Mouse (Mus musculus) large intestine, adult 2 months (tissue): Measurements from ENCODE around the gene Defb19. TPM values are rescaled to one million over a fixed set of nuclear protein-coding genes. Genes with fewer than 3 reads are reported as not detected.

Source experiments
- DNase-seq: peaks from one replicate; pipeline ENCODE4 v3.0.0-alpha.2; 2012; ENCODE audit warnings: low read depth, low spot score
- WGBS: fragments of 180-500 bp; shearing (Covaris S2); methylation state at CpG from one replicate; pipeline ENCODE4 v1.1.7; 2018; 5-methylcytosine and 5-hydroxymethylcytosine counted together
- polyA plus RNA-seq: library from polyadenylated mRNA; depleted of rRNA; stranded (reverse); fragments of >200 nt; gene quantifications from 2 replicates; pipeline ENCODE4 v1.2.3, GENCODE M21; 2012; rRNA removed

Defb19 gene
- not detected in 2 replicates for polyA plus RNA-seq

DNA sequence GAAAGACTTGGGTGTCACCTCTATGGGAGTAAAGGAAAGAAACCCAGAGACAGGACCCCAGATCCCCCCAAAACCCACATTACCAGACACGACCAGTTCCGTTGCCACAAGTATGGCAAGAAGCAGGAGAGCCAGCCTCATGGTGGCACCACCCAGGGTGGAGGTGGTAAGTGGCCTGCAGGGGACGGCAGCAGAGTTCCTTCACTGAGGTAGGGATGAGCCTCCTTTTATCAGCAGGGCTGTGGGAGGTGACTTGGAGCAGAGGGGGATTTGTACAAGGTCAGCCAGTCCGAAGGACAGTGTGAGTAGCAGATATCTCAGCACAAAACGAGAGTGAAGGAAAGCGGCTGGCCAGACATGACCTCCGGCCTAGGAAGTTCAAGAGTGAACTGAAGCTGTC, at the start of gene Defb19:
TSS of gene Defb19 (minus strand) at position 206 of the 400 bp plus-strand sequence.
- DNase-seq = no peak
- WGBS = 78% methylated on average over 7 of the region's 7 CpGs

DNA sequence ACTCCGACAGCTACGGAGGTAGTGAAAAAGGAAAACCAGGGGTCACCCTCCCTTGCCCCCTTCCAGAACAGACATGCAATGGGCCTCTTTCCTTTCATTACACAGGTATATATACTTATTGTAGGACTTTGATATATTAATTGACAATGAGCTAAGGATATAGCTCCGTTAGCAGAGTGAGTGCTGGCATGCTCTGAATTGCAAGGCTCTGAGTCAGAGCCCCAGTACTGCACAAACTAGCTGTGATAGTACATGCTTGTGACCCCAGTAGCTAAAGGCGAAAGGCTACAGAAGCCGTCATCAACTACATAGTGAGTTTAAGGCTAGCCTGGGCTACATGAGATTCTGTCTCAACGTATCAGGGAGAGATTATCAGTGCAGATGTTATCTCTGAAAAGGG, 49.8 kb upstream of the Defb19 start:
- WGBS = 73% methylated on average over 6 of the region's 6 CpGs
- DNase-seq = no peak

DNA sequence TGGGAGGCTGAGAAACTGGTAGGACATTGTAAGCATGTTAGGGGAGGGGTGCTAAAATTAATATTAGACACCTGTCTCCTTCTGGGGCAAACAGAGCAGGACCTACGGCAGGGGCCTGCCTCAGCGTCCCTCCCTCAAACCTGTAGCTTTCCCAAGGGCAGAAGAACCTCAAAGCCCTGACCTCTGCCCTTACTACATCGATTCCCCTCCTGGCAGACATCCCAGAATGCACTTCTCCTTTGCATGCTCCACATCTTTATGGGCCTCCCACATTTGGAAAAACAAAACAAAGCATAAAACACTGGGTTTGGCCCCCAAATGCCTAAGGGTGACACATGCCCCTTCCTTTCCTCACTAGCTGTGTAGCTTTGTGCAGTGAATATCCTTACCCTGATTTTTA, 49.1 kb upstream of the Defb19 start:
- no peak for DNase-seq
- 34% methylated on average over 3 of the region's 3 CpGs for whole genome bisulfite sequencing

DNA sequence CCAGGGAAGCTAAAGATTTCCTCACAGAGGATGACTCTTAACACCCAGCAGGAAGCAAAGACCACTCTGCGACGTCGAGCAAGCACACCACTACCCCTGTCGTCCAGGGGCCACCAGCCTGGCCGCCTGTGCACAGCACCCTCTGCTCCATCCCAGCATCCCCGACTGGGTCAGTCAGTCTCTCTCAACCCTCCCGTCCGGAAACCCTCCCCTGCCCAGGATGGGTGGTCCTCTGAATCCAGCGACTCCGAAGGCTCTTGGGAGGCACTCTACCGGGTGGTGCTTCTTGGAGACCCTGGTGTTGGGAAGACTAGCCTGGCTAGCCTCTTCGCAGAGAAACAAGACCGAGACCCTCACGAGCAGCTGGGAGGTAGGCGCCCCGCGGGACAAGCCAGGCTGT, 48.0 kb upstream of the Defb19 start:
- DNase-seq = no peak
- WGBS = 47% methylated on average over 17 of the region's 17 CpGs

DNA sequence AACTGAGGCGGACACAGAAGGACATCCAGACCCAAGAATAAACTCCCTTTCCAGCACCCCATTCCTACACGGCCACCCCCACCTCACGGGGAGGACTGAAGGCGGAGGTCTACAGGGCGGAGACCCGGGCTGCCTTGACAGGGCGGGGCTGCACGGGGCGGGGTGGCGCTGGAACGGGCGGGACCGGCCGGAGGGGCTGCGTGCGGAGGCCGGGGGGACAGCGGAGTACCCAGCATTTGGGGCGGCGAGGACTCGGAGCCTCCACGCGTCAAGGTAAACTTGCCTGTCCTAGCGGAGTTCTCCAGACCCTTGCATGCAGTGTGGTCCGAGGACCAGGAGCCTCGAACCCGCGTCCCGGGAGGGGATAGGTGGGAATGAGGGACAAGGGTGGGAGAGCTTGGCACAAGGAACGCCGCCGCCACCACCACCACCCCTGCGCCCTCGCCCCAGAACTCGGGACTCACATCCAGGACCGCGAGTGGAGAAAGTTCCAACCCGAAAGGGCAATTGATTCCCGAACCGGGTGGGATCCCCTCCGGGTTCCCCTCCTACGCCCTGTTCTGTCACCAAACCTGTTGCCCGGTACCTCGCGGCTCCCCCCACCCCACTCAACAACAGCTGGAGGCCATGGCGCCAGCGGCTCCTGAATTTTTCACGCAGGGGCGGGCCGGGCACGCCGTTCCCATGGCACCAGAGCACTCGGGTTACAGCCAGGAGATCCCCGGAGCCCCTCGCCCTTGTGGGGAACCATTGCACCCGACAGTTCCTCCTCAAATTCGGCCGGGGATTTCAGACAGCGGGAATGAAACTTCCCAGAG, 46.9 kb upstream of the Defb19 start, which contains the start of gene Rem1:
TSS of gene Rem1 (plus strand) at position 178 of the 818 bp plus-strand sequence.
- WGBS = 2% methylated on average over 59 of the region's 59 CpGs
- no peak for DNase-seq

DNA sequence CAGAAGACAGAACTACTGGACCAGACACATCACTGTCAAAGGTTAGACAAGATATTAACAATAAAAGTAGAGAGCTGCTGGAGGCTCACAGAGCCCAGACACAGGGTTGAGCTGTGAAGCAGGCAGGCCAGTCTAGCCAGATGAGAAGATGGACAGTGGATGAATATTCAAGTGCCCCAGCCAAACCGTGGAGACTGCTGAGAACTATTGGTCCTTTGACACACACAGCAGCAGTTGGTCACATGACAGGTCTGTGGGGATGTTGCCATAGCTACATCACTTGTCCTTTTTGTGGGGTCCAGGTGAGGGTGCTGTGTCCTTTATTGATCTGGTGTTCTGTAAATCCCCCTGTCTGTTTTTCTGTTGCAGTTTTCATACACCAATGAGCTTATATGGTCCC, 45.1 kb upstream of the Defb19 start:
- WGBS = 21% methylated on average over 1 of the region's 1 CpGs
- no peak for DNase-seq

DNA sequence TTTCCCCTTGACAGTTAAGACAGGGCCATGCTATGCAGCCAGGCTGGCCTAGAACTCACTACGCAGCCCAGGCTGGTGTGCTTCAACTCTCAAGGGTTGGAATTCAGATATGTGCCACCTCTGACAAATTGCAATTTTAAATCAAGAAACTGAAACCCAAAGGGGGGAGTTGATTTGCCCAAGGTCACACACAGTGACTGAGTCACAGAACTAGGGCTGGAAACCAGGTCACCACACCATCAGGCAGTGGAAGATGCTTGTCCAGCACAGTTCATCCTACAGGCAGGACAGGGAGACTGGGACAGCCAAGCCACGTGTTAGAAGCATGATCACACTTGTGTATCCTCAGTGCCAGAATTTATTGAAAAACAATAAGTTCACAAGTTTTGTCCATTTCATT, 44.5 kb upstream of the Defb19 start:
- DNase-seq = no peak
- WGBS = 89% methylated on average over 2 of the region's 2 CpGs

DNA sequence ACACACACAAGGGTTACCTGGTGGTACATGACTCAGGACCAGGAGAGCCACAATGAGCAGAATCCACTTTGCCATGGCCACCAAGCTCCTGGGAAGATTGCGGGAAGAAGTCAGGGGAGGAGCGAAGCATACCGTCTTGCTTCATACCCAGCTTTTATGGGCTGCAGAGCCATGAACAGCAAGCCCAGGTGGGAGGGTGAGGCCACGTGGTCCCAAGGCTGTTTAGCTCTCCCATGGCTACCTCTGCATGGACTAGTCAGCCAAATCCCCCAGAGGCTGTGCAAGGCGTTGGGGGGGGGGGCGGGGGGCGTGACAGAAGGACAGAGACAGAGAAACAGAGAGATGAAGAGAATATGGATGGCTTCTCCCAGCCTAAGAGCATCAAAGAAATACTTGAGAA, 42.8 kb upstream of the Defb19 start, which contains the start of gene Defb25:
TSS of gene Defb25 (minus strand) at position 101 of the 400 bp plus-strand sequence.
- 75% methylated on average over 7 of the region's 7 CpGs for WGBS
- DNase-seq = no peak

DNA sequence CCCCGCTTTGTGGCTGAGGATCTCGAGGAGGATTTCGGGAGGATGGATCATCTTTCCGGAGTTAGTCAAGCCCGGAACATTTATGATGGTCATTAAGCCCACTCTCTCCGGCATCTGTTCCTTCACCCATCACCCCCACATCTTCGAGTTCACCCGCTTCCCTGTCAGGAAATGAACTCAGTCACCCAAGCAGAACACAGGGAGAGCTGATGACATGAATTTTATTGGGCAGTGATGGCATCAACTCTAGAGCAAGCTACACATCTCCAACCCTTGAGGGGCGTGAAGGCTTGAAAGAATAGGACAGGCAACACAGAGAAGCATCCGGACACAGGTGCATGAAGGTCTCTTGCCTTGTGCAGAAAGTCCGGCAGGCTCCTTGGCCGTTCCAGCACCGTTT, 42.0 kb upstream of the Defb19 start:
- no peak for DNase-seq
- 77% methylated on average over 13 of the region's 13 CpGs for WGBS

DNA sequence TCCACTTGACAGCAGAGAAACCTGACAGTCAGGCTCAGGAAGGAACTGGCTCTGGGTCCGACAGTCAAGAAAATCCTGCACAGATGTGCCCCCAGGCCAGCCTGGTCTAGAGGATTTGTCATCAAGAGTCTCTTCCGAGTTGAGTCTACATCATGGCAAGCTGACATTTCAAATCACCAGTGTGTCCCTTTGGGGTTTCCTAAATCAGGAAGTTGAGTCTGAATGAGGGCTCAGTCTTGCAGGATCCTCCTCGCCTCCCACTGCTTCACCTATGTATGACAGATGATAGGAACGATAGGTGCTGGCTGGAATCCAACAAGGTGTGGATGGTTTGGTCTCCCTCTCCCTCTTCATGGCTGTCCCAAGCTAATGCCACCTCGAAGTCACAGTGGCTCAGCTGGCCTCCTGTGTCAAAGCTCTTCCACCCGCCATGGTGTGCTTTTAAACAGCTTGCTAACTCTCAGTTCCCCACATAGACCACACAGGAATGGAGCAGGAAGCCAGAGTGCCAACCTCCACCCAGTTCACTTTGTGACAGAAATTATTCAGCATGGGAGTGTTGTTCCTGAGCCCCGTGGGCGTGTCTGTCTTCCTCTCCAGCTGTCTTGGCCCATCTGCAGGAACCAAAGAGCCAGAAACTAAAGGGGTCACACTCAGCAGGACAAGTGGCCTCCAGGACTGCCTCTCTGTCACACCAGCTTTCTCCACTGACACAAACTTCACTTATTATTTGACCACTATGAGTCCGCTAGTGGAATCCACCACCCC, 40.4 kb upstream of the Defb19 start:
- 42% methylated on average over 9 of the region's 9 CpGs for WGBS
- no peak for DNase-seq

DNA sequence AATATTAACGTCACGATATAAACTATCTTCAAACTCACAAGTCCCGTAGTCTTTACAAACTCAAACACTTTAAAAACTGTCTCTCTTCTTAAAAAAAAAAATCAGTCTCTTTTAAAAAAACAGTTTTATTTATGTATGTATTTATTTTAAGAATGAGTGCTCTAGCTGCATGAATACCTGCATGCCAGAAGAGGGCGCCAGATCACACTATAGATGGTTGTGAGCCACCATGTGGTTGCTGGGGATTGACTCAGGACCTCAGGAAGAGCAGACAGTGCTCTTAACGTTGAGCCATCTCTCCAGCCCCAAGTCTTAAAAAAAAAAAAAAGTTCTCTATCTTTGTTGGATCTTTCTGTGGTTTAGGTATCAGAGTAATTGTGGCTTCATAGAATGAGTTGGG, 37.3 kb upstream of the Defb19 start:
- WGBS = 72% methylated on average over 5 of the region's 5 CpGs
- no peak for DNase-seq

DNA sequence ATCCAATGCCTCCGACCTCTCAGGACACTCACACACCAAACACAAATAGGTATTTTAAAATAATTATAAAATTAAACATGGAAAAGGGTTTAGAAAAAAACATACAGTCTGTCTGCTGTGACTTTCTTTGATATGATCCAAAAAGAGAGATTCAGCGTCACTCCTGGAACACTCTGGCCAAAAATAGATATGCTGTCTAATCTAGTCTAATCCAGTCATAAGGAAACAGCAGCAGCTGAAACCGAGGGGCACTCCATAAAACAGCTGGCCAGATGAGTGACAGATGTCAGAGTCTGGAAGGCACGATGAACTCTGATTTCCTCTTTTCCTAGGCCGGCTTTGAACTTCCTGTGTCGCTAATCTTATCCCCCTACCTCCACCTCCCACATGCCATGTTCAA, 36.4 kb upstream of the Defb19 start:
- DNase-seq = no peak
- 69% methylated on average over 6 of the region's 6 CpGs for WGBS

DNA sequence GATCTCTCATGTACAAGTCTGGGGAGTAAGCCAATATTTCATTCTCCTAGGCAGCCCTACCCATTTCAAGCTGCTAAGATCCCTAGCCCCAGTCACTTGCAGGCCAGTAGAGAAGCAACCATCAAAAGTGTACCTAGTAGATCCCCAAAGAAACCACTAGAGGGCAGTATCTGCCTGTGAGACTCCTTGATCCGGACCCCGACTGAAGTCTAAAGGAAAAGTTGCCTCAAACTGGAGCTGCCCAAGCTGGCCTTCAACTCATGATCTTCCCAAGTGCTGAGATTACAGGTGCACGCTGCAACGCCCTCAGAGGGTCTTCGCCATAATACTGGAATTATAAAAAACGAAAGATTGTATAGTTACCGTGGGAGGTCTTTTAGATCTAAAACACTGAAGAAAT, 35.5 kb upstream of the Defb19 start:
- 18% methylated on average over 7 of the region's 7 CpGs for WGBS
- peak; percentile 31 for DNase-seq

DNA sequence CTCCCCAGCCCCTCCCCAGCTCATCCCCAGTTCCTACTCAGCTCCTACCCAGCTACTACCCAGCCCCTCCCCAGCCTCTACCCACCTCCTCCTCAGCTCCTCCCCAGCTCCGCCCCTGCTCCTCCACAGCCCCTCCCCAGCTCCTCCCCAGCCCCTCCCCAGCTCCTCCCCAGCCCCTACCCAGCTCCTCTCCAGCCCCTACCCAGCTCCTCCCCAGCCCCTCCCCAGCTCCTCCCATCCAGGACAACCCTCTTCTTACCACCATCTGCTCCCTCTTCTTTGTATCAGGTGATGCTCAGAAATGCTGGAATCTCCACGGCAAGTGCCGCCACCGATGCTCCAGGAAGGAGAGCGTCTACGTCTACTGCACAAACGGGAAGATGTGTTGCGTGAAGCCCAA, 32.1 kb upstream of the Defb19 start:
- 64% methylated on average over 7 of the region's 8 CpGs for WGBS
- no peak for DNase-seq

DNA sequence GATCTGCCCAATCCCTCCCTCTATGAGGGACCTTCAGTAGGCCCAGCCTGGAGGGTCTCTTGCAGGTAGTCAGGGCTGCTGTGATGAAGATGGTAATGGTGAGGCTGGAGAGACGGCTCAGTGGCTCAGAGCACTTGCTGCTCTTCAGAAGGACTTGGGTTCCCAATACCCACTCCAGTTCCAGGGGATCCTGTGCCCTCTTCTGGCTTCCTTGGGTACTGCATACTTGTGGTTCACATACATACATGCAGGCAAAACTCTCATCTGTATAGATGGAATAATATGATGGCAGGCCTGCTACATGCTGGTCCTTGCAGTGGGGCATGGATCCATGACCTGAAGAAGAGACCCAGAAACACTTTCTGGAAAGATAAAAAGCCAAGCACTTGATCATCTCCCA, 28.6 kb upstream of the Defb19 start:
- DNase-seq = no peak
- WGBS = 95% methylated on average over 1 of the region's 1 CpGs

DNA sequence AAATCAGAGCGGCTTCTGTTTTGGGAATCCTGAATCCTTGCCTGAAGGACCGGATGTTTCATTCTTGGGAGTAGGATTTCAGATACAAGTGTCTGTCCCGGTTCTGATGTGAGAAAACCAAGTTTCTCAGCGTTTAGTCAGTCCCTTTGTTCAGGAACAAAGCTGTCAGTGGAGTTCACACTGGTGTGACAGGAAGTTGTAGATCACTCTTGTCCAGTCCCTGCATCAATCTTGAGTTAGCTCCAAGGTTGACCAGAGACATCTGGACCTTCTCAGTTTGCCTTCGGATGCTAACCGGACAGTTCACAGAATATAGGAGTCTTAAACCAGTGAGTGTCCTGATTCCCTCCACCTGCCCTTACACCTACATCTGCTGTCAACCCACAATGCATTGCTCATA, 27.6 kb upstream of the Defb19 start:
- no peak for DNase-seq
- 60% methylated on average over 6 of the region's 6 CpGs for WGBS

DNA sequence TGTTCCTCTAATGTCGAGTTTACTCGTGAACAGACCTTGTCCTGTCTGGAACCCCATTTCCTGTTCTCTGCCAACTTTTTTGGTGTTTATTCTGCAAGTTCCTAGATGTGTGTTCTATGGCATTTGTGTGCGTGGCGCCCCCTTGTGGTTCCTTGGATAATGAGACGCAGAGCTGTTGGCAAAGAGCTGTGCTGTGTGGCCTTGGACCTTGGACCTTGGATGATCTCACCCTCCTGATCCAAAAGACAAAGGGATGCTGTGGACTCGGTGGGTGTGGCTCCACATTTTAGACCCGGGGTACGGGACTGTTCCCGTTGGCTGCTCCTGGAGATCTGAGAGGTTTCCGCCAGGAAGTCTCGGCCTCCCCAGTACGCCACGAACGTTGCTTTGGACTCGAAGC, 23.9 kb upstream of the Defb19 start, which contains the start of gene Defb36:
TSS of gene Defb36 (plus strand) at position 271 of the 400 bp plus-strand sequence.
- 63% methylated on average over 15 of the region's 15 CpGs for WGBS
- no peak for DNase-seq

DNA sequence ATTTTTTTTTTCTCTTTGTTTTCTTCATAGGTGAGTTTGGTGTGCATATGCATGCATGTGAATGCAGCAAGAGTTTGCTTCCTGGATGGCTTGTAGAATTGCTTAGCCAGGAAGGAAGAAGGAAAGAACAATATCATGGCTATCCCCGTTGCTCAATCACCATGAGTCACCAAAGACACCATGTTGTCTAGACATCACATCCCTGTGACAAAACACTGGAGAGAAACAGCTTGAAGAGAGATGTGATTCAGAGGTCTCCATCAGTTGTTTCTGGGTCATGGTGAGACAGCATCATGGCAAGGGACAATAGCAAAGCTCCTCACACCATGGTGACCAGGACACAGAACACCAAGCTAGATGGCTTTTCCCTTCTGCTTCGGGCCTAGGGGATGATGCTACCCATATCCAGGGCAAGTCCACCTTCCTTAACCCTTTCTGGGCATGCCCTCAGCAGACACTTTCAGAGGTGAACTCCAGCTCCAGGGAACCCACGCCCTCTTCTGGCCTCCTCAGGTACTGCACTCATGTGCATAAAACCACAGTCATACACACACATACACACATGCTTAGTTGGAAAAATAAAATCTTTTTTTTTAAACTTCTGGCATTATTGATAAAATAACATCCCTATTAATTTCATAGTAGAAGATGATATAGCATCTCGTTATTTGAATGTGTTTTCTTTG, 21.3 kb upstream of the Defb19 start:
- no peak for DNase-seq
- 67% methylated on average over 4 of the region's 4 CpGs for WGBS

DNA sequence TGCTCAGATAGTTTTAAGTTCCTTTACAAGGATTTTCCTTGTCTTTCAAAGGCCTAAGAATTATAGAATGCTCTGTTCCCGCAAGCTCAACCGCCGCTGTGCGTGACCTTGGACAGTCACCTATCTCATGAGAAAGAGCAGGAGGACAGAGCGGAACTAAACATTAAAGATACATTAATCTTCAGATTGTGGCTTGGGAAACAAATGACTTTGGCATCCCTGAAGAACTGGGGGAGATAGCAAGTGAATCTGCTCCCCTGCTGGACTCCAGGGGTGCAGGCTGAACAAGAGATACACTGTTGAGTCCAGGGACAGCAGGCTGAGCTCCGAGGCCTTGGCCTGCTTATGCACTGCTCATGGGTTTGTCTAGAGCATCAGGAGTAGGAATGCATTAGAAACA, 20.0 kb upstream of the Defb19 start:
- 78% methylated on average over 6 of the region's 6 CpGs for WGBS
- no peak for DNase-seq

DNA sequence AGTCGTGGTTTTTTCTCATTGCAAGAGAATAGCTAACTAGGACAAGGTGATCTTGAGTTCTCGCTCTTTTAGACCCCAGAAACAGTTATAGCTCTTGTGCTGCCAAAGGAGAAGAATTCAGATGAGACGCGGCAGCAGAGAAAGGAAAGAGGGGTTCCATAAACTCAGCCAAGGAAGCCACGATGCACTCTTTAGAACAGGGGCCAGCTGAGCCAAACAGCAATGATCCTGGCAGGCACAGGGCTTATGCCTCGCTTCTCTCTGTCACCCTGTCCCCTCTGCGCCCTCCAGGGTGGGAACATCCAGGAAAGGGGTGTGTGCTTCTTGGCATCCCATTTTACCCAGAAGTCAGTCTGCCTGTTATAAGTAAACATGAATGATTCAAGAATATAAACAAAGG, 19.2 kb upstream of the Defb19 start, which contains the start of gene Defb45:
TSS of gene Defb45 (minus strand) at position 101 of the 400 bp plus-strand sequence.
- DNase-seq = no peak
- WGBS = 34% methylated on average over 7 of the region's 7 CpGs
